12 mouse cellular contexts compared by ENCODE assay signal in genomic region chr16:92927662-92928061, GRCm38 (mm10).
DNase-seq lines count a peak whose midpoint lies in the region; ATAC-seq lines count a peak whose summit lies in the region.
"Had no signal": no experiment of that assay in that cellular context is flagged by ENCODE, and none has a peak within 500 bp of the region (broad histone marks: within the 10 kb centered on the region; RNA-seq: fewer than 3 reads in every experiment).

No protein-coding gene starts in this region.

- no peak overlapping the region for H3K9ac ChIP-seq in embryonic facial prominence, embryonic 13.5 days
- H3K9ac ChIP-seq in hindbrain, embryonic 16.5 days (ENCODE audit: low read depth, low read length), result no peak overlapping the region
- H3K9ac ChIP-seq: limb, embryonic 13.5 days had no signal

- H3K4me2 ChIP-seq in embryonic facial prominence, embryonic 13.5 days, result peak overlapping the region; percentile 5; the same call in 1 of the 2 replicates
- no peak overlapping the region for H3K4me2 ChIP-seq in hindbrain, embryonic 16.5 days (ENCODE audit: low read length)
- H3K4me2 ChIP-seq: limb, embryonic 13.5 days had no signal

- no peak overlapping the region for H3K27ac ChIP-seq in embryonic facial prominence, embryonic 13.5 days
- H3K27ac ChIP-seq in hindbrain, embryonic 16.5 days (ENCODE audit: low read depth, low read length), result no peak overlapping the region
- H3K27ac ChIP-seq: kidney, postnatal 0 days; limb, embryonic 13.5 days had no signal

- H3K4me1 ChIP-seq in embryonic facial prominence, embryonic 13.5 days, result peaks cover 31% of the 10 kb centered on the region
- H3K4me1 ChIP-seq in megakaryocyte, embryonic 14.5 days, result peaks cover 51% of the 10 kb centered on the region
- no peaks in the 10 kb centered on the region for H3K4me1 ChIP-seq in hindbrain, embryonic 16.5 days (ENCODE audit: control insufficient read depth, insufficient read depth, low read depth, low read length)

- H3K27me3 ChIP-seq in embryonic facial prominence, embryonic 13.5 days, result peaks cover 16% of the 10 kb centered on the region
- H3K27me3 ChIP-seq in megakaryocyte, embryonic 14.5 days (replicated peaks), result peaks cover 17% of the 10 kb centered on the region
- no peaks in the 10 kb centered on the region for H3K27me3 ChIP-seq in hindbrain, embryonic 16.5 days (replicated peaks; ENCODE audit: control insufficient read depth, insufficient read depth, low read length)

- no peaks in the 10 kb centered on the region for H3K36me3 ChIP-seq in embryonic facial prominence, embryonic 13.5 days
- H3K36me3 ChIP-seq in megakaryocyte, embryonic 14.5 days (replicated peaks; ENCODE audit: low read length), result no peaks in the 10 kb centered on the region
- no peaks in the 10 kb centered on the region for H3K36me3 ChIP-seq in hindbrain, embryonic 16.5 days (ENCODE audit: control insufficient read depth, insufficient read depth, low read length)
- H3K36me3 ChIP-seq: limb, embryonic 13.5 days had no signal

- no peaks in the 10 kb centered on the region for H3K9me3 ChIP-seq in embryonic facial prominence, embryonic 13.5 days
- H3K9me3 ChIP-seq in megakaryocyte, embryonic 14.5 days, result no peaks in the 10 kb centered on the region
- H3K9me3 ChIP-seq in hindbrain, embryonic 16.5 days (ENCODE audit: control insufficient read depth, low read length), result no peaks in the 10 kb centered on the region
- H3K9me3 ChIP-seq: limb, embryonic 13.5 days had no signal

- no peak for ATAC-seq in embryonic facial prominence, embryonic 13.5 days (ENCODE audit: insufficient number of reproducible peaks, insufficient read depth, low FRiP score, low TSS enrichment, low read depth)
- ATAC-seq in hindbrain, embryonic 16.5 days, result no peak

- WGBS in embryonic facial prominence, embryonic 13.5 days, result 14% methylated on average over 2 of the region's 2 CpGs
- 35% methylated on average over 2 of the region's 2 CpGs for WGBS in hindbrain, embryonic 16.5 days

- H3K4me3 ChIP-seq in embryonic facial prominence, embryonic 13.5 days, result no peak overlapping the region
- H3K4me3 ChIP-seq in megakaryocyte, embryonic 14.5 days (replicated peaks), result peak overlapping the region; percentile 47
- H3K4me3 ChIP-seq in hindbrain, embryonic 16.5 days (ENCODE audit: low read length), result no peak overlapping the region
- H3K4me3 ChIP-seq: limb, embryonic 13.5 days had no signal

- DNase-seq in CD8-positive naive resting alpha-beta T cell, adult 2 months (ENCODE audit: low read depth in 2 of 2, low spot score in 2 of 2), result peak; percentile 4 to 28
- peak; percentile 80 for DNase-seq in thymus, postnatal 14 days
- no peak for DNase-seq in layer of hippocampus, adult 9-10 months (ENCODE audit: low spot score)
- no peak for DNase-seq in layer of hippocampus, adult 11-12 months (ENCODE audit: low spot score)
- DNase-seq: cerebellum, adult 11 months; cerebellum, postnatal 36 days; lung, adult 18-20 months had no signal

Comparison
In these comparisons a context has a peak if more than half of its experiments do, and no peak if none do; other contexts are left out.
1. DNase-seq: peak in CD8-positive naive resting alpha-beta T cell, adult 2 months (2 of 2) and thymus, postnatal 14 days (single experiment); none in layer of hippocampus, adult 9-10 months (single experiment) and layer of hippocampus, adult 11-12 months (single experiment).